Mouse (Mus musculus) kidney, adult 2 months (tissue): ENCODE measurements around the gene Spdye4a.

ENCODE experiments used
- CTCF ChIP-seq: fragments of 200-500 bp; conservative IDR thresholded peaks from 2 replicates; pipeline ENCODE4 v1.5.1; 2011; ENCODE audit warnings: low read depth, mild to moderate bottlenecking, control low read depth, low read length, moderate library complexity, mixed read lengths; ENCODE audit not compliant: insufficient read depth, insufficient read length
- POLR2A ChIP-seq: fragments of 200-500 bp; IDR thresholded peaks from one replicate; pipeline ENCODE4 v1.6.1; 2011; ENCODE audit warnings: low read depth, low read length, control low read depth

DNA sequence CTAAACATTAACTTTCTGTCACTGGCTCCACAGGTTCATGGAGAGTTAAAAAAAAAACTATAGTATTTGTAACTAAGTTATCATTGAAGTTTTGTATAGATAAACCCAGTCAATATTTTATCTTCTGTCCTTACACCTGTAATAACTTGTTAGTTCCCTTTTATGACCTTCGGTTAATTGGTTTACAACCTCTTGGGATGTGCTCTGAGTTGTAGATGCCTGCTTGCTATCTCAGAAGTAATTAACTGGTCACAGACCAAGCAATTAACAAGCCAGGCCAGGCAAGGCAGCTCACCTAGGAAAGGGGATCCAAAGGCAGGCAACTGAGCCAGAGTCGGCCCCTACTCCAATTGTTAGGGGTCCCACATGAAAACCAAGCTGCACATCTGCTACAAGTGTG lies 12.9 kb downstream of the Spdye4a start:
- TF ChIP-seq POLR2A (no peak), CTCF (no peak)
